Mouse (Mus musculus) 416B (cell line): ENCODE measurements at regions not wholly inside any gene's neighbourhood (a gene's known extent, or its start where the extent isn't known, plus 50 kb on each side); places are given as distances from the start of the nearest gene placed in this dataset.

ENCODE experiments used
- DNase-seq: peaks from one replicate; pipeline ENCODE4 v3.0.0; 2011; ENCODE audit warnings: low read depth

DNA sequence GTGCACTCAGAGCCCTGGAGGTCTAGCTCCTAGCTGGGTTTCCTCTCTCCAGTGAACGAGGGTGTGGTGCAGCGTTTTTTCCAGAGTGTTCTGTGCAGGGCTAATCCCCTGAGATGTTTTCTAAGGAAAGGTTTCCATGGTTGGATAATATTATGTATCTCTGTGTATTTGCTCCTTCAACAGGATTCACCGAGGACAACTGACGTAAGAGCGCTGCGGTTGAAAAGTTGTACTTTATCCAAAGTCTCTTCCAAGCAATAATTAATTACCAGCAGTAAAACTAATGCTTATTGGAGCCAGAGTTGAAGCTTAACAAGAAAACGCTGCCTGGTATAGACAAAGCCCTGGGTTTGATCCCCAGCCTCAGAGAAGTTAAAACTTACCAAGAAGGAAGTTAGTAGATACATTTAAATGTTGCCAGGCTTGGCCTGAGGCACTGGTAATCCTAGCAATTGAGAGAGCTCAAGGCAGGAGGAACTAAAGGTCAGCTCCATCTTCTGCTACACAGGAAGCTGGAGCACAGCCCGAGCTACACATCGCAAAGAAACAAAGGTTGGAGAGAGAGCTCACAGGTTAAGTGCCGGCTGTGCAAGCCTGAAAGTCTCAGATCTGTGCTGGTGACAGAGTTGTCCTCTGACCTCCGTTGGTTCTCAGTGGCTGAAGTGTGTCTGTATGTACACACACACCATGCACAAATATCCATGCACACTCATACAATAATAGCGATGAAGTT lies 51.2 kb upstream of the Rap1b start:
- no peak for DNase-seq

GRCm38 (mm10) chr10:117897766-117898165 lies 51.9 kb upstream of the Rap1b start:
- no peak for DNase-seq

DNA sequence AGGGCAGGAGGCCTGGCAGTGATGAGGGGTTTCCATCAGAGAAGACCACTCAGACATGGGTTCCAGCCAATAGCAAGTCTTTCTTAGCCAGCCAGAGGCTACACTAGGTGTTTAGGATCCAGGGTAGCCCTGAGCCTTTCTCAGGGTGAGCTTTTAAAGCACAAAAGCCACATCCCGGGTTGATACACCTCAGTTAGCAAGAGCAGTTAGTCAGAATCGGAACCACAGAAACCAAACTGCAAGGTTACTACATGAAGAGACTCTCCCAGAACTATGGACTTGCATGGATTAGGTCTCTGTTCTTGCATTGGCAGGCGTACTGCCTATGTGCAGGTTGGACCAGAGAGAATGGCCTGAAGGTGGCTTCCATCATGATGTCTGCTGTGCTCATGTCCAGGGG lies 52.6 kb upstream of the Rap1b start:
- no peak for DNase-seq

- DNase-seq: peak; percentile 45
Observed at GRCm38 (mm10) chr10:117899410-117899935, 53.6 kb upstream of the Rap1b start.

DNA sequence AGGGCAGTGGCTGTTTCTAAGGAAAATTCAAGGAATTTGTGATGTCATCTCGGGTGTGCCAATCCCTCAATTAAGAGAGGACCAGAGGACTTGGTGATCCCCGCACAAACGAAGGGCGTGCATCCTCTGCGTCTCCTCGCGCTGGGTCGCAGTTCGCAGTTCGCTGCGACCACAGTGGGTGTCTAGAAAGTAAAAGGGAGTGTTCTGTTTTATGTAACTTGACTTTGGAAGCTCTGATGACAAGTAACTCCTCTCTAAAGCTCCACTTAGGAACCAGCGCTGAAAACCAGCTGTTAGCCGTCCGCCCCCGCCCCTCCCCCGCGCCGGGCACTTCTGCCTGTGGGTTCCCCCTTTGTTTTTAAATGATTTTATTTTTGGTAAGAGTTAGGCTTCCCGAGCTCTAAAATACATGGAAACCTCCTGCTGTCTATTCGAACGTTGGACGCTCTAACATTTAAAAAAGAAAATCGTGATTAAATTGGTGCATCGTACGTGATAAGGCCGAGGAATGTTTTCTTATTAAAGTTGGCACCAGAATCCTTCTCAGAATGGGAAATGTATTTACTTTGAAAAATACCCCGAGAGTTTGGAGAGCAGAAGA lies 59.9 kb upstream of the Rap1b start:
- no peak for DNase-seq

GRCm38 (mm10) chr10:117906267-117906811 lies 60.5 kb upstream of the Rap1b start:
- no peak for DNase-seq

DNA sequence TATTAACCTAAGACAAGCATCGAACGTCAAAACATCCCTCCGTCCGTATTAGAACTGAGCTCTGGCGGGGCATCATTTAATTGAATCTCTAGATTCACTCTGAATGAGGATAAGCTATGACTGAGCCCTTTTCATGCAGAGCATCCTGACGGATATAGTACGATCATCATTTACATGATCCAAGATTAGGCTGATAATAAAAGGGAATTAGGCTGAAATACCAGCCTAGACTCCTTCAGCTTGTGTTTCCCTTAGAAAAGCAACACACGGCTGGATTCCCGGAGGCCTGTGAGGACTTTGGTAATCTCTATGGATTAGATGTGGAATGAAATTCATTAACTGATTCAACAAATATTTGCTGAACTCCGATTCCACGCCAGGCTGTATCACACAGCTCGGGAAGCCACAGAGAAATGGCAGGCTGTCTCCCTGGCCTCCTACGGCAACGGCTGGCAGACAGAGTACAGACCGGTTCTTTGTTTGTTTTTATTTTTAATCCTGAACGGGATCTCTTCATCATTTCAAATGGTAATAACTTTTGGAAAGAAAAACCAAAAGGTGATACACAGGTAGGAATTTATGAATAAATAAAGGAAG lies 62.3 kb upstream of the Rap1b start:
- no peak for DNase-seq

DNA sequence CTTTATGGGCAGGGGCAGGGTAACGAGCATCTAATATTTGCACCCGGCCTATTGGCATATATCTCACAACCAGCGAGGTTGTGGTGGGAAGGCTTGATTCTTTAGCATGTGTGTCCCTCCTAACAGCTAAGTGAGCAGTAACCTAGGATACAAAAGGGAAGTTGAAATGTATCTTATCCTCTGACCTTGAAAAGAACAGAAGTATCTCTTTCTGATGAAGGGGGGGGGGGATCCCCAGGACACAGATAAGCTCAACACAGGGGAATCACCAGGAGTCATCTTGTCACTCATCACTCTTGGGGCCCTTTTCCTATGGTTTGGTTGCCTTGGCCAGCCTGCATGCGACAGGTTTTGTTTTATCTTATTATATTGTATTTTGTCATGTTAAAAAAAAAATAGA lies 63.3 kb upstream of the Rap1b start:
- DNase-seq: peak; percentile 58

DNA sequence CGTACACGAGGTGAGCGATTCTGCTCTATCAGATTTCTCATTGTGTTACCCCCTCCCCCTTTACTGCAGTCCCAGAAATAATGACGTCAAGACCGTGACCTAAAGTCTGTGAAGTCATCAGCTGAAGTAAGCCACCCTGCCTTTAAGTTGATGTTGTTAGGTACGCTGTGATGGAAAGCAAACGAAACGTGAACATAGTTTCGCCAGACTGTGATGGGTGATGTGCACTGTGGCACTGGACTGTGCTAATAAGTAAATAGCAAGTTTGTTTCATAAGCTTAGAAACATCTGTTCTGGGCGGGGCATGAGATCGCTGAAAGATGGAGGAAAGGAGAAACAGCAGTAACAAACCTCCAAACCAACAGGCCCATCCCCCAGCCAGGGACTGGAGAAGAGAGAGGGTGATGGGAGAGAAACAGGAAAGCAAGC lies 64.0 kb upstream of the Rap1b start:
- no peak for DNase-seq

GRCm38 (mm10) chr10:117910426-117910825 lies 64.6 kb upstream of the Rap1b start:
- DNase-seq: no peak

- DNase-seq: no peak
Observed at GRCm38 (mm10) chr10:117915011-117915735, 69.3 kb upstream of the Rap1b start.

DNA sequence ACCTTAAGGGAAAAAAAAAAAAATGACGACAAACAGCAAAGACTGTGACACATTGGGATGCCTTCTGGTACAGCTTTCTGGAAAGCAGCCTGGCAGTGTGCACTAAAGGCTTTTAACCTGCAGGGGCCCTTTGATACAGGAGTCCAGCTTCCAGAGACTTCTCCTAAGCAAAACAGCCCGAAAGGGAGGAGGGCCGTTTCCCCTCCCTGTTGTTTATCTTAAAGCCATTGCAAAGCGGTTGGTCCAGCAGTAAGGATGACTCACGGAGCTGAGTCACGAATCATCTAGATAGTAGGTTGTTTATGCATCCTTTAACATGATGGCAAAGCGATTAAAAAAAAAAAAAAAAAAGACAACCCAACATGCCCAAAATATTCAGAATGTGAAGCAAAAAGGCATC lies 70.4 kb upstream of the Rap1b start:
- DNase-seq: peak; percentile 97

GRCm38 (mm10) chr10:117917870-117918269 lies 72.0 kb upstream of the Rap1b start:
- DNase-seq: no peak

DNA sequence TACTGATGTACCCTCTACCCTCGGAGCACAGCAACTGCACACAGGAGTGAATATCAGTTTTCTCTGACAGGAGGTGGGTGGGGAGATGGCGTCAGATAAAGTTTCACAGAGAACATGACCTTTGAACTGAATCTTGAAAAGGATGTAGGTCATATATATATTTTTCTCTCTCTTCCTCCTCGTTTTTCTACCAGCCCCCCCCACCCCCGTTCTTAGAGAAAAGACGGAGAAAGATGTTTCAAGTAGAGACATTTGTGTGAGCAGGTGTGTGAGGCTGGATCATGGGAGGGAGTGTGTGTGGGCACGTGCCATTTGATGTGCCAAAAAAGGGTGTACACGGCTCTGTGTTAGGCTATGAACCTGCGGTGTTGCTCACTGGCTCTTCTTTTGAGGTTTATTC lies 72.8 kb upstream of the Rap1b start:
- DNase-seq: no peak

GRCm38 (mm10) chr10:117919186-117919941 lies 73.5 kb upstream of the Rap1b start:
- DNase-seq: no peak

GRCm38 (mm10) chr10:117925186-117925585 lies 79.4 kb upstream of the Rap1b start:
- no peak for DNase-seq

DNA sequence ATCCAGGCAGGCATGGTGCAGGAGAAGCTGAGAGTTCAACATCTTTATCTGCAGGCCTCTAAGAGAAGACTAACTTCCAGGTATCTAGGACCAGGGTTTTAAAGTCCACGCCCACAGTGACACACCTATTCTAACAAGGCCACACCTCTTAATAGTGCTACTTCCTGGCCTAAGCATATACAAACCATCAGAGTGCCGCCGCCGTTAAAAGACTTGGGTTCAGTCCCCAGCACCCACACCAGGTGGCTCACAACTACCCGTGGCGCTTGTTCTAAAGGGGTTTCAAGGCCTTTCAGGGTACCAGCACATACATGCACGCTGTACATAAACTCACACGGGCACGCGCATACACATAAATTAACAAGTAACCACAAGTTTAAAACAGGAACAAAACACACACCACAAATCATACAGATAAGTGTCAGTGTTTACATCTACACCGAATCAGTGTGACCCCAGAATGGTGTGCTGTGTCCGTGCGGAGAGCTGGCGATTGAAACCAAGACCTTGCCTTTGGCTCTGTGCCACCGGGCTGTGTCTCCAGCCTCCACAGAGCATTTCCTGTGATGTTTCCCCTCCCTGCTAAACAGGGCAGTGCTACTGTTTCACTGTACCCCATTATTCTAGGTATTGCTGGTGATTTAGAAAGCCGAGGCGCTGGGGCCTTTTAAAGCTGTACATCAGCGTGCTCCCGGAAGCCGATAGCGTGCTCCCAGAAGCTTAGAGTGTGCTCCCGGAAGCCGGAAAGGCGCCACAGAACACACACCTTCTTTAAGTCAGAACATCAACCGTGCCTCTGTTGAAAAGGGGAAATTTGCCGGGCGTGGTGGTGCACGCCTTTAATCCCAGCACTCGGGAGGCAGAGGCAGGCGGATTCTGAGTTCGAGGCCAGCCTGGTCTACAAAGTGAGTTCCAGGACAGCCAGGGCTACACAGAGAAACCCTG lies 80.0 kb upstream of the Rap1b start:
- peak; percentile 79 for DNase-seq

GRCm38 (mm10) chr10:117928998-117929397 lies 83.2 kb upstream of the Rap1b start:
- DNase-seq: peak; percentile 89

- DNase-seq: peak; percentile 59
Observed at GRCm38 (mm10) chr10:117934797-117935196, 89.0 kb upstream of the Rap1b start.

GRCm38 (mm10) chr10:117938717-117939116 lies 92.9 kb upstream of the Rap1b start:
- DNase-seq: no peak
